Comparison of ENCODE assay signal across 15 mouse cellular contexts in the genomic region with DNA sequence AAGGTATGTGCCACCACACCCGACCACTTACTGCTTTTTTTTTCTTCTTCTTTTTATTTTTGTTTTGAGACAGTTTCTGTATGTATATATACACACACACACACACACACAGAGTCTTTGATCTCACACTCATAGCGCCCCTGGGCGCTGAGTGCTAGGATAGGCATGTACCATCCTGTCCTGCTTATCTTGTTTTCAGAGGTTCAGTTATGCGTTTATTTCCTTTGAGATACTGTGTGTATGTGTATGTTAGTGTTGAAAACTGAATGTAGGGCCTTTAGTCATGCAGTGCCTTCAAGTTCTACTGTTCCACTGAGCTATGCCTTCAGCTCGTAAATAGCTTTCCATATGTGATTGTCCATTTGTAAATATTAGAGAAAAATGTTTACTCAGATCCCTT. TPM values are rescaled to one million over a fixed set of nuclear protein-coding genes. Genes with fewer than 3 reads are reported as not detected.
A peak's percentile ranks its signal among the peaks of the same experiment; 100 is the strongest.
DNase-seq lines count a peak whose midpoint lies in the region; ATAC-seq and TF ChIP-seq lines count a peak whose summit lies in the region.
"Had no signal": no experiment of that assay in that cellular context is flagged by ENCODE, and none has a peak within 500 bp of the region (broad histone marks: within the 10 kb centered on the region; RNA-seq: fewer than 3 reads in every experiment).

No protein-coding gene starts in this region.

- H3K27ac ChIP-seq in thymus, adult 2 months (ENCODE audit: control insufficient read depth, insufficient read depth, low read length): peak overlapping the region; percentile 65
- H3K27ac ChIP-seq in liver, embryonic 13.5 days: peak overlapping the region; percentile 86
- no peak overlapping the region for H3K27ac ChIP-seq in kidney, embryonic 15.5 days
- H3K27ac ChIP-seq: heart, embryonic 13.5 days; kidney, postnatal 0 days; limb, embryonic 15.5 days; midbrain, embryonic 12.5 days had no signal

- no peaks in the 10 kb centered on the region for H3K27me3 ChIP-seq in thymus, adult 2 months (ENCODE audit: control insufficient read depth, insufficient read depth, low read length)
- no peaks in the 10 kb centered on the region for H3K27me3 ChIP-seq in liver, embryonic 13.5 days
- H3K27me3 ChIP-seq in kidney, embryonic 15.5 days: no peaks in the 10 kb centered on the region
- H3K27me3 ChIP-seq: heart, embryonic 13.5 days; limb, embryonic 15.5 days; midbrain, embryonic 12.5 days had no signal

- H3K9me3 ChIP-seq in liver, embryonic 13.5 days (replicated peaks): no peaks in the 10 kb centered on the region
- no peaks in the 10 kb centered on the region for H3K9me3 ChIP-seq in kidney, embryonic 15.5 days (replicated peaks)
- H3K9me3 ChIP-seq: heart, embryonic 13.5 days; limb, embryonic 15.5 days; midbrain, embryonic 12.5 days had no signal

- H3K9ac ChIP-seq in liver, embryonic 13.5 days: no peak overlapping the region
- no peak overlapping the region for H3K9ac ChIP-seq in kidney, embryonic 15.5 days
- H3K9ac ChIP-seq: heart, embryonic 13.5 days; limb, embryonic 15.5 days; midbrain, embryonic 12.5 days had no signal

- no peaks in the 10 kb centered on the region for H3K36me3 ChIP-seq in thymus, adult 2 months (ENCODE audit: control insufficient read depth, insufficient read depth, low read length)
- H3K36me3 ChIP-seq in liver, embryonic 13.5 days: no peaks in the 10 kb centered on the region
- no peaks in the 10 kb centered on the region for H3K36me3 ChIP-seq in kidney, embryonic 15.5 days
- H3K36me3 ChIP-seq: heart, embryonic 13.5 days; limb, embryonic 15.5 days; midbrain, embryonic 12.5 days had no signal

- peak overlapping the region; percentile 25; the same call in 1 of the 2 replicates for H3K4me2 ChIP-seq in liver, embryonic 13.5 days
- no peak overlapping the region for H3K4me2 ChIP-seq in kidney, embryonic 15.5 days
- H3K4me2 ChIP-seq: heart, embryonic 13.5 days; limb, embryonic 15.5 days; midbrain, embryonic 12.5 days had no signal

- H3K4me1 ChIP-seq in thymus, adult 2 months (replicated peaks; ENCODE audit: control insufficient read depth, insufficient read depth, low read length): peaks cover 22% of the 10 kb centered on the region
- peaks cover 56% of the 10 kb centered on the region for H3K4me1 ChIP-seq in liver, embryonic 13.5 days (replicated peaks)
- no peaks in the 10 kb centered on the region for H3K4me1 ChIP-seq in kidney, embryonic 15.5 days
- H3K4me1 ChIP-seq: limb, embryonic 15.5 days; midbrain, embryonic 12.5 days had no signal

- no peak for DNase-seq in thymus, adult 2 months
- DNase-seq in thymus, postnatal 4 days: no peak
- no peak for DNase-seq in liver, embryonic 13.5 days
- DNase-seq in thymus, postnatal 25 days: peak; percentile 19
- DNase-seq in kidney, postnatal 10 days: no peak
- DNase-seq in heart, adult 11 months: no peak
- DNase-seq: cerebellum, postnatal 10 days; gastrocnemius, postnatal 14 days; heart, postnatal 4 days had no signal

- TF ChIP-seq CTCF in thymus, adult 2 months (IDR thresholded peaks at IDR 0.05; ENCODE audit: borderline replicate concordance, control insufficient read depth, extremely low read depth, insufficient read depth, low read length, poor library complexity): no peak

- no peak for TF ChIP-seq POLR2A in thymus, adult 2 months (IDR thresholded peaks at IDR 0.05; ENCODE audit: control insufficient read depth, extremely low read depth, insufficient read depth, low read length, poor library complexity)

- WGBS in thymus, adult 2 months: 52% methylated on average over 5 of the region's 5 CpGs
- WGBS in liver, embryonic 13.5 days (ENCODE audit: insufficient replicate concordance): 27% methylated on average over 5 of the region's 5 CpGs
- WGBS in kidney, embryonic 15.5 days: 91% methylated on average over 5 of the region's 5 CpGs

- H3K4me3 ChIP-seq in thymus, adult 2 months (ENCODE audit: control insufficient read depth, insufficient read depth, low read length): no peak overlapping the region
- no peak overlapping the region for H3K4me3 ChIP-seq in liver, embryonic 13.5 days (replicated peaks)
- no peak overlapping the region for H3K4me3 ChIP-seq in kidney, embryonic 15.5 days (replicated peaks)
- H3K4me3 ChIP-seq: heart, embryonic 13.5 days; limb, embryonic 15.5 days; midbrain, embryonic 12.5 days had no signal

- peak; percentile 23; the same call in 1 of the 2 replicates for ATAC-seq in common myeloid progenitor, adult 5-6 weeks (replicated peaks; ENCODE audit: low read depth, poor library complexity, severe bottlenecking)
- peak; percentile 81 for ATAC-seq in liver, embryonic 13.5 days (ENCODE audit: low read depth)
- ATAC-seq in kidney, embryonic 15.5 days (replicated peaks; ENCODE audit: low FRiP score): no peak

RNA-seq across cellular contexts. Expression of gene Prdm10, which starts 20.2 kb away (rescaled TPM):
- polyA plus RNA-seq in thymus, adult 2 months (2012; rRNA removed): 21.8 and 27.3 TPM in 2 replicates
- total RNA-seq in common myeloid progenitor, adult 5-6 weeks (2017): 9.4 and 11.4 TPM in 2 replicates
- 2.4 and 3.0 TPM in 2 replicates for polyA plus RNA-seq in liver, embryonic 13.5 days (2015; fragmentation: Nextera tagmentation; extraction: Ambion mirVana)
- 4.9 and 5.4 TPM in 2 replicates for polyA plus RNA-seq in kidney, embryonic 15.5 days (2015; fragmentation: Nextera tagmentation; extraction: Ambion mirVana)
